Mouse (Mus musculus) olfactory bulb, adult 2 months (tissue): ENCODE data around the gene Prf1.

Experiments
- CTCF ChIP-seq: fragments of 200-500 bp; IDR thresholded peaks from 2 replicates; pipeline ENCODE4 v1.5.1; 2012; ENCODE audit warnings: low read depth, mild to moderate bottlenecking, low read length, moderate library complexity; ENCODE audit not compliant: insufficient read depth
- POLR2A ChIP-seq: fragments of 200-500 bp; IDR thresholded peaks from 2 replicates; pipeline ENCODE4 v1.6.1; 2012; ENCODE audit warnings: mild to moderate bottlenecking, low read depth, low read length, moderate library complexity; ENCODE audit not compliant: insufficient read depth

DNA sequence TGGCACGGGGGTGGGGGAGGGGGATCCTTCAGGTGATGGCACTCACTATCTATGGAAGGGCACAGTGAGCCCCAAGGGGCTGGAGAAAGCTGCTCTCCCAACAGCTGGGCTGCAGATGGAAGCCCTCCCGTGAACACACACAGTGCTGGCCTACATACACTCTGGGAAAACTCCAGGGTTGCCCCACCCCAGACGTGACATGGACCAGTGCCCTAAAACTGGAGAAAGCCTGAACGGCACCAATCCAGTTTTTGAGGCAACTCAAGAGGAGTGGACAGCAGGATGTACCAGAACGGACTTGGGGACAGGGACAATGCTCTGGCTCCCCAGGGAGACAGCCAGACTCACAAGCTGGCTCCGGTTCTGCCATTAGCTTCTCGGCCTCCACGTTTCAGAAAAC is 27.1 kb downstream of the Prf1 start:
- no peak for TF ChIP-seq CTCF
- TF ChIP-seq POLR2A = no peak
